Mouse (Mus musculus) liver, embryonic 14.5 days (tissue): Measurements from ENCODE around the gene Adamts17. TPM values are rescaled to one million over a fixed set of nuclear protein-coding genes. Genes with fewer than 3 reads are reported as not detected.

Source experiments
- ATAC-seq: fragments of 200-750 bp; cut with Nextera tagmentation; 2 replicates; pipeline ENCODE4 v1.8.0; 2017; ENCODE audit warnings: moderate number of reproducible peaks, mild to moderate bottlenecking, moderate library complexity; ENCODE audit not compliant: insufficient read depth
- DNase-seq, 3 experiments: peaks; one replicate each; pipeline ENCODE4 v3.0.0-alpha.2; 2012 to 2013; ENCODE audit warnings: low read depth in 3 of 3, low spot score in 3 of 3
- H3K27ac ChIP-seq: fragments of 300-500 bp; sonication (generic); 2 replicates; pipeline ENCODE4 v1.5.1; 2014; ENCODE audit warnings: moderate library complexity, mild to moderate bottlenecking, control low read depth, inconsistent platforms
- H3K27me3 ChIP-seq: fragments of 300-500 bp; sonication (generic); 2 replicates; pipeline ENCODE4 v1.6.1; 2014; ENCODE audit warnings: mild to moderate bottlenecking, low read length, moderate library complexity; ENCODE audit not compliant: control insufficient read depth, insufficient read depth
- H3K36me3 ChIP-seq: fragments of 300-500 bp; sonication (generic); replicated peaks from 2 replicates; pipeline ENCODE4 v1.6.1; 2014; ENCODE audit warnings: low read depth; ENCODE audit not compliant: control insufficient read depth, insufficient read depth
- H3K4me1 ChIP-seq, 2 experiments: fragments of 200-500 bp in 1 of 2; fragments of 300-500 bp in 1 of 2; sonication (generic) in 1 of 2; replicated peaks; 2 replicates each; pipeline ENCODE4 v1.6.1; 2012 to 2014; ENCODE audit warnings: antibody characterized with exemption in 1 of 2, inconsistent platforms in 1 of 2, low read length in 1 of 2; ENCODE audit not compliant: control insufficient read depth in 2 of 2, insufficient read depth in 2 of 2
- H3K4me2 ChIP-seq: fragments of 300-500 bp; sonication (generic); 2 replicates; pipeline ENCODE4 v1.6.1; 2014; ENCODE audit warnings: low read depth, mild to moderate bottlenecking, control low read depth, moderate library complexity
- H3K4me3 ChIP-seq, 2 experiments: fragments of 200-500 bp in 1 of 2; fragments of 300-500 bp in 1 of 2; sonication (generic) in 1 of 2; 2 replicates each; pipeline ENCODE4 v1.5.1; 2012 to 2014; ENCODE audit warnings: low read depth in 2 of 2, low read length in 2 of 2, mild to moderate bottlenecking in 2 of 2, control low read depth in 1 of 2, inconsistent platforms in 1 of 2, moderate library complexity in 1 of 2; ENCODE audit not compliant: insufficient read depth in 1 of 2
- H3K9ac ChIP-seq: fragments of 300-500 bp; sonication (generic); replicated peaks from 2 replicates; pipeline ENCODE4 v1.6.1; 2014; ENCODE audit warnings: mild to moderate bottlenecking, control low read depth, moderate library complexity
- H3K9me3 ChIP-seq: fragments of 300-500 bp; sonication (generic); 2 replicates; pipeline ENCODE4 v1.6.1; 2016; ENCODE audit warnings: low read length, mixed read lengths; ENCODE audit not compliant: control insufficient read depth
- CTCF ChIP-seq: IDR thresholded peaks from 2 replicates; pipeline ENCODE4 v1.5.1; 2016; ENCODE audit warnings: antibody characterized with exemption, low read depth, control low read depth
- EP300 ChIP-seq: IDR thresholded peaks from 2 replicates; pipeline ENCODE4 v1.6.1; 2016; ENCODE audit warnings: antibody characterized with exemption, low read depth
- WGBS: fragments of 180-500 bp; shearing (Covaris S2); extraction: QIAGEN DNeasy Blood & Tissue Kit; methylation state at CpG from one replicate; pipeline ENCODE4 v1.1.7; 2014; ENCODE audit not compliant: insufficient replicate concordance; 5-methylcytosine and 5-hydroxymethylcytosine counted together
- polyA plus RNA-seq, 2 experiments: library from polyadenylated mRNA; depleted of rRNA in 1 of 2; stranded (reverse) in 1 of 2; unstranded in 1 of 2; fragments of >200 nt; fragmentation: Nextera tagmentation in 1 of 2; extraction: Ambion mirVana in 1 of 2; gene quantifications; 2 replicates each; pipeline versions ENCODE4 v1.2.1 to v1.2.3; 2012 to 2014

Adamts17 gene
- polyA plus RNA-seq, 2 experiments, result 0.15 TPM; not detected in 1

- no peak overlapping the region for H3K4me2 ChIP-seq
- DNase-seq (no peak), ATAC-seq (no peak)
- no peak overlapping the region for H3K9ac ChIP-seq
- H3K4me3 ChIP-seq, result no peak overlapping the region
- H3K9me3 ChIP-seq, result no peaks in the 10 kb centered on the region
- no peaks in the 10 kb centered on the region for H3K27me3 ChIP-seq
- 52% methylated on average over 3 of the region's 3 CpGs for WGBS
- no peak for TF ChIP-seq EP300
- no peaks in the 10 kb centered on the region for H3K36me3 ChIP-seq
- H3K4me1 ChIP-seq, result no peaks in the 10 kb centered on the region
- no peak overlapping the region for H3K27ac ChIP-seq
Measured at GRCm38 (mm10) chr7:67101418-67101973, 262.0 kb downstream of the Adamts17 start.

- Histone ChIP-seq H3K9me3 (no peaks in the 10 kb centered on the region), H3K27ac (no peak overlapping the region), H3K4me1 (no peaks in the 10 kb centered on the region), H3K4me3 (no peak overlapping the region), H3K4me2 (no peak overlapping the region), H3K9ac (no peak overlapping the region), H3K36me3 (no peaks in the 10 kb centered on the region), H3K27me3 (no peaks in the 10 kb centered on the region)
- WGBS, result 71% methylated on average over 12 of the region's 12 CpGs
- ATAC-seq (no peak), DNase-seq (no peak)
- TF ChIP-seq EP300, result no peak
- TF ChIP-seq CTCF, result no peak
Measured at GRCm38 (mm10) chr7:67110551-67111159, 271.1 kb downstream of the Adamts17 start.

DNA sequence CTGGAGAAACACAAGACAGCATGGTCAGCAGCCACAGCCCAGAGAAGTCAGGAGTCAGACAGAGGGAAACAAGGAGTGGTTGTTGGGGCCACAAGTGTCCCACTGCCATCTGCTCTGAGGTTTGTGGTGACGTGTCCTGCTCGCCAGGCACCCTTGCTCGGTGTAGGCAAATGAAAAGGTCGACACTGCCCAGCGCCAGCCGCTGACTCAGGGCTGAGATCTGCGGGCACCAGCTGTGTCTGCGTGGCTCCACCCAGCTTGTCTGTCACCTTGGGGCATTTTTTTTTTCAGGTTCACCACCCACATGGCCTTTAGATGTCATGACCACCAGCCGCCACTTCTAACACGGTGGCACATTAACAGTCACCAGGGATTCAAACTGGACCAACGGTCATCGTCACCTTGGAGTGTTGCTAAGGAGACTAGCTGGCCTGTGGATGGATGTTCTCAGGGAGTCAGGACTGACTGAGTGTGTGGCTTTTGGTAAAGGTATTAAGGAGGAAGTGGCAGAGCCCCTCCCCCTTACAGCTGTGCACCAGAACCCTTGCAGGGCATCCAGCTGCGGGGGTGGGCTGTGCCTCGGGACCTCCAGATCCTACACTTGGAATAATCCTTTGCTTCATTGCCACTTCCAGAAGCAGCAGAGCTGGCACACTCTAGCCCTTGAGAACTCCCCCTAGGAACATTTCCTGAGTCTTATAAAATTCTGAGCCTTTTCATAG lies 273.1 kb downstream of the Adamts17 start:
- no peak overlapping the region for H3K4me3 ChIP-seq
- 55% methylated on average over 14 of the region's 14 CpGs for WGBS
- no peaks in the 10 kb centered on the region for H3K27me3 ChIP-seq
- no peaks in the 10 kb centered on the region for H3K36me3 ChIP-seq
- no peak for TF ChIP-seq EP300
- no peak for TF ChIP-seq CTCF
- ATAC-seq (no peak), DNase-seq (no peak)
- H3K9ac ChIP-seq, result no peak overlapping the region
- no peaks in the 10 kb centered on the region for H3K9me3 ChIP-seq
- H3K4me2 ChIP-seq, result no peak overlapping the region
- no peak overlapping the region for H3K27ac ChIP-seq
- H3K4me1 ChIP-seq, result no peaks in the 10 kb centered on the region

GRCm38 (mm10) chr7:67114056-67114455 lies 274.5 kb downstream of the Adamts17 start:
- H3K4me2 ChIP-seq, result no peak overlapping the region
- DNase-seq (no peak), ATAC-seq (no peak)
- no peaks in the 10 kb centered on the region for H3K9me3 ChIP-seq
- no peaks in the 10 kb centered on the region for H3K4me1 ChIP-seq
- TF ChIP-seq EP300 (no peak), CTCF (no peak)
- H3K27ac ChIP-seq, result no peak overlapping the region
- no peaks in the 10 kb centered on the region for H3K27me3 ChIP-seq
- H3K36me3 ChIP-seq, result no peaks in the 10 kb centered on the region
- WGBS, result 81% methylated on average over 3 of the region's 3 CpGs
- H3K4me3 ChIP-seq, result no peak overlapping the region
- H3K9ac ChIP-seq, result no peak overlapping the region

DNA sequence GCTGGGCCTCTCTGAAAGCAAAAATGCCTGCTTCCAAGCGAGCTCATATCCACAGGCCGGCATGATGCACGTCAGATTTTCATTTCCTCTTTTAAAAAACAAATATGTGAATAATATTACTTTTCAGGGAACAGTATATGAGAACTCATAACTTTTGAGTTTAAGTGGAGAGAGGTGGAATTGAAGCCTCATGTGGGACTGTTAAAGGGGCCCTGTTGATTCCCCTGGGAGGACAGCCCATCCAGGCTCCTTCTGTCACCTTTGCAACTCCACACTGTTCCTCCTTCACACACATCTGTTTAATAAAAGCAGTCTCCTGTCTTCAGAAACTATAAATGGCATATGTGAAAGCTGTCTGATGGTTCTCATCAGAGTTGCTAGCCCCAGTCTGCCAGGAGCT lies 275.5 kb downstream of the Adamts17 start:
- DNase-seq (no peak), ATAC-seq (no peak)
- H3K9me3 ChIP-seq, result no peaks in the 10 kb centered on the region
- H3K4me3 ChIP-seq, result no peak overlapping the region
- TF ChIP-seq EP300 (no peak), CTCF (no peak)
- no peaks in the 10 kb centered on the region for H3K27me3 ChIP-seq
- H3K4me2 ChIP-seq, result no peak overlapping the region
- H3K4me1 ChIP-seq, result no peaks in the 10 kb centered on the region
- WGBS, result 67% methylated on average over 3 of the region's 3 CpGs
- no peak overlapping the region for H3K9ac ChIP-seq
- no peak overlapping the region for H3K27ac ChIP-seq
- no peaks in the 10 kb centered on the region for H3K36me3 ChIP-seq
